Mouse (Mus musculus): ENCODE data around the gene Actl7b.

DNA sequence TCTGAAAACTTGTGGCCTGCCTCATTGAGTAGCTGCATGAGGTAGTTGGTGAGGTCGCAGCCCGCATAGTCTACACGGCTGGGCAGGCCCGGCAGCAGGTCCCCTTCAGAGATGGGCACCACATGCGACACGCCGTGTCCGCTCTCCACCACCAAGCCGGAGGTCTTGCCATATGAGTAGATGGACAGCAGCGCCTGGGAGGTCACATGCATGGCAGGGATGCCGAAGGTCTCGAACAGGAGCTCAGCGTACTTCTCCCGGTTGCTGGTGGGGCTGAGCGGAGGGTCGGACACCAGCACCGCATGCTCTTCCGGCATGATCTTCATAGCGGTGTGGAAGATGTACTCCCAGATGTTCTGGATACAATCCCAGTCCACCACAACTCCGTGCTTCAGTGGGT lies 632 bp downstream of the Actl7b start:
- no peak for TF ChIP-seq CTCF (IDR thresholded peaks at IDR 0.05)
- no peak for TF ChIP-seq EP300 (IDR thresholded peaks at IDR 0.05)
